Comparison of ENCODE assay signal across 8 mouse cellular contexts in genomic region chr10:43211866-43212265, GRCm38 (mm10). TPM values are rescaled to one million over a fixed set of nuclear protein-coding genes. Genes with fewer than 3 reads are reported as not detected.
A peak's percentile ranks its signal among the peaks of the same experiment; 100 is the strongest.
DNase-seq lines count a peak whose midpoint lies in the region; ATAC-seq lines count a peak whose summit lies in the region.

No protein-coding gene starts in this region.

- no peak overlapping the region for H3K27ac ChIP-seq in forebrain, embryonic 11.5 days (ENCODE audit: low read depth, low read length)
- H3K27ac ChIP-seq in forebrain, embryonic 15.5 days (replicated peaks) = no peak overlapping the region
- no peak overlapping the region for H3K27ac ChIP-seq in neural tube, embryonic 15.5 days (replicated peaks)

- no peak overlapping the region for H3K4me3 ChIP-seq in forebrain, embryonic 11.5 days (ENCODE audit: low read depth, low read length)
- H3K4me3 ChIP-seq in forebrain, embryonic 15.5 days = no peak overlapping the region
- H3K4me3 ChIP-seq in neural tube, embryonic 15.5 days (replicated peaks) = no peak overlapping the region

- H3K4me1 ChIP-seq in forebrain, embryonic 11.5 days (replicated peaks; ENCODE audit: control insufficient read depth, insufficient read depth, low read length) = no peaks in the 10 kb centered on the region
- no peaks in the 10 kb centered on the region for H3K4me1 ChIP-seq in forebrain, embryonic 15.5 days
- peaks cover 3% of the 10 kb centered on the region; the same call in 1 of the 2 replicates for H3K4me1 ChIP-seq in neural tube, embryonic 15.5 days

- no peak overlapping the region for H3K9ac ChIP-seq in forebrain, embryonic 11.5 days (ENCODE audit: low read length)
- no peak overlapping the region for H3K9ac ChIP-seq in forebrain, embryonic 15.5 days (replicated peaks)
- H3K9ac ChIP-seq in neural tube, embryonic 15.5 days (replicated peaks) = no peak overlapping the region

- H3K9me3 ChIP-seq in forebrain, embryonic 11.5 days (ENCODE audit: control insufficient read depth, low read length) = no peaks in the 10 kb centered on the region
- peaks cover 5% of the 10 kb centered on the region for H3K9me3 ChIP-seq in forebrain, embryonic 15.5 days
- no peaks in the 10 kb centered on the region; the same call in 1 of the 2 replicates for H3K9me3 ChIP-seq in neural tube, embryonic 15.5 days (replicated peaks)

- no peak for ATAC-seq in forebrain, embryonic 11.5 days (replicated peaks; ENCODE audit: low FRiP score)
- no peak for ATAC-seq in forebrain, embryonic 15.5 days (replicated peaks)
- no peak for ATAC-seq in neural tube, embryonic 15.5 days (ENCODE audit: low FRiP score)

- no peak overlapping the region for H3K4me2 ChIP-seq in forebrain, embryonic 11.5 days (ENCODE audit: low read depth, low read length, severe bottlenecking)
- H3K4me2 ChIP-seq in forebrain, embryonic 15.5 days (replicated peaks) = no peak overlapping the region
- no peak overlapping the region for H3K4me2 ChIP-seq in neural tube, embryonic 15.5 days

- H3K36me3 ChIP-seq in forebrain, embryonic 11.5 days (ENCODE audit: control insufficient read depth, insufficient read depth, low read length) = no peaks in the 10 kb centered on the region
- H3K36me3 ChIP-seq in forebrain, embryonic 15.5 days = no peaks in the 10 kb centered on the region
- H3K36me3 ChIP-seq in neural tube, embryonic 15.5 days = no peaks in the 10 kb centered on the region

- WGBS in forebrain, embryonic 11.5 days = 31% methylated on average over 6 of the region's 6 CpGs
- WGBS in forebrain, embryonic 15.5 days = 34% methylated on average over 6 of the region's 6 CpGs
- 26% methylated on average over 6 of the region's 6 CpGs for WGBS in neural tube, embryonic 15.5 days

- DNase-seq in forebrain, embryonic 11.5 days (ENCODE audit: low spot score) = peak; percentile 65
- peak; percentile 44 for DNase-seq in neural tube, embryonic 10.5 days (ENCODE audit: extremely low spot score, low spot score)
- DNase-seq in cerebellum, postnatal 14 days = peak; percentile 29 to 53
- peak; percentile 12 to 25 for DNase-seq in lung, adult 18-20 months
- peak; percentile 30 to 83 for DNase-seq in spleen, postnatal 4 days (ENCODE audit: low spot score in 2 of 2)
- DNase-seq in urinary bladder, adult 2 months (ENCODE audit: low spot score) = no peak

- no peaks in the 10 kb centered on the region for H3K27me3 ChIP-seq in forebrain, embryonic 11.5 days (ENCODE audit: control insufficient read depth, insufficient read depth, low read length)
- no peaks in the 10 kb centered on the region for H3K27me3 ChIP-seq in forebrain, embryonic 15.5 days
- no peaks in the 10 kb centered on the region for H3K27me3 ChIP-seq in neural tube, embryonic 15.5 days (replicated peaks)

RNA-seq across cellular contexts. Expression of gene Pdss2, which starts 9.4 kb away (rescaled TPM):
- 15.1 and 16.0 TPM in 2 replicates for polyA plus RNA-seq in forebrain, embryonic 11.5 days (2014; fragmentation: Nextera tagmentation; extraction: Ambion mirVana)
- 15.1 and 16.1 TPM in 2 replicates for polyA plus RNA-seq in forebrain, embryonic 15.5 days (2015; fragmentation: Nextera tagmentation; extraction: Ambion mirVana)
- 16.1 and 16.8 TPM in 2 replicates for polyA plus RNA-seq in neural tube, embryonic 15.5 days (2015; fragmentation: Nextera tagmentation; extraction: Ambion mirVana)
- 10.6 and 12.5 TPM in 2 replicates for polyA plus RNA-seq in urinary bladder, adult 2 months (2012; rRNA removed)

RNA-seq across cellular contexts. Expression of gene 9030612E09Rik, which starts 37.4 kb away (rescaled TPM):
- 1.3 and 1.7 TPM in 2 replicates for polyA plus RNA-seq in forebrain, embryonic 11.5 days (2014; fragmentation: Nextera tagmentation; extraction: Ambion mirVana)
- polyA plus RNA-seq in forebrain, embryonic 15.5 days (2015; fragmentation: Nextera tagmentation; extraction: Ambion mirVana) = 2.0 and 2.5 TPM in 2 replicates
- polyA plus RNA-seq in neural tube, embryonic 15.5 days (2015; fragmentation: Nextera tagmentation; extraction: Ambion mirVana) = 1.4 and 1.5 TPM in 2 replicates
- 0.39 and 0.53 TPM in 2 replicates for polyA plus RNA-seq in urinary bladder, adult 2 months (2012; rRNA removed)

RNA-seq across cellular contexts. Expression of gene Sobp, which starts 37.5 kb away (rescaled TPM):
- 5.5 and 5.7 TPM in 2 replicates for polyA plus RNA-seq in forebrain, embryonic 11.5 days (2014; fragmentation: Nextera tagmentation; extraction: Ambion mirVana)
- polyA plus RNA-seq in forebrain, embryonic 15.5 days (2015; fragmentation: Nextera tagmentation; extraction: Ambion mirVana) = 15.1 and 16.2 TPM in 2 replicates
- 7.7 and 10.0 TPM in 2 replicates for polyA plus RNA-seq in neural tube, embryonic 15.5 days (2015; fragmentation: Nextera tagmentation; extraction: Ambion mirVana)
- 1.2 and 2.4 TPM in 2 replicates for polyA plus RNA-seq in urinary bladder, adult 2 months (2012; rRNA removed)
